Mouse (Mus musculus): ENCODE measurements around the gene Fam222b. TPM values are rescaled to one million over a fixed set of nuclear protein-coding genes. Genes with fewer than 3 reads are reported as not detected.
"Not testable (repeated sequence)": the region's sequence is repeated elsewhere in the genome, so short reads cannot be mapped to it uniquely, and the experiment has no call there.

Fam222b gene
- 13.3 and 13.8 TPM in 2 replicates for polyA plus RNA-seq (2015; fragmentation: Nextera tagmentation; extraction: Ambion mirVana)

DNA sequence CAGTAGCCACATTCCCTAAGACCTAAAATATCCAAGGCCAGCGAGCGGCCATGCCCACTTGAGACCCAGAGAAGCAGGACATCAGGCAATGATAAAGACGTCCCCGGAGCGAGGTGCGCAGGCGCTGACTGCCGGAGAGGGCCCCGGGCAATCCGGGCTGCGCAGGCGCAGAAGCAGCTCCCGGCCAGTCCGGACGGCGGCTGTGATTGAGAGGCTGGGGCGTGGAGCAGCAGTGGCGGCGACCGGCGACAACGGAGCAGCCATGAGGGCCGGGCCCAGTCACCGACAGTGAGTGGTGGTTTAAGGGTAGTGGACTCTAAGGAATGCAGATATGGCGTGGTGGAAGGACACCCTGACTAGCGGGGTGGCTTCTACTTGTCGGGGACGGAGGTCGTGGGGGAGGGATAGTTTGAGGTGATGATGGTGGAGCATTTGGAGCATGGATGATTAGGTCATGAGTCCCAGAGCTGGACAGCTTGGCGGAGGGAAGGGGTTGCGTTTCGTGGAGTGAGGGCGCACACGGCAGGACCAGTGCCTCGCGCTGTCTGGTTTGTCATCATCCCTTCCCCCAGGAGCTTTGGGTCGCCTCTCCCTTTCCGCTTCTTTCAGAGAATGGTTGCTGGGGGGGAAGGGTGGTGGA, at the start of gene Fam222b:
TSS of gene Fam222b (plus strand) at position 157 of the 640 bp plus-strand sequence.
- H3K4me1 ChIP-seq (replicated peaks; ENCODE audit: insufficient read depth, low read length) = peaks cover 7% of the 10 kb centered on the region; the same call in 1 of the 2 replicates
- no peak for TF ChIP-seq CTCF (IDR thresholded peaks at IDR 0.05; ENCODE audit: low read depth)
- WGBS = under 1% methylated on average over 38 of the region's 38 CpGs
- no peaks in the 10 kb centered on the region for H3K9me3 ChIP-seq (replicated peaks; ENCODE audit: low read length)
- peak within 1 kb of the TSS; percentile 38 for H3K27ac ChIP-seq
- peak within 1 kb of the TSS; percentile 92 for H3K4me2 ChIP-seq (ENCODE audit: low read length)
- no peaks in the 10 kb centered on the region for H3K36me3 ChIP-seq (ENCODE audit: insufficient read depth, low read length)
- ATAC-seq (replicated peaks; ENCODE audit: low FRiP score, low read depth) (peak; percentile 87), DNase-seq (ENCODE audit: low spot score) (peak; percentile 98)
- peak within 1 kb of the TSS; percentile 77 for H3K4me3 ChIP-seq (replicated peaks; ENCODE audit: low read depth, low read length)
- peak within 1 kb of the TSS; percentile 64 for H3K9ac ChIP-seq (ENCODE audit: low read depth, low read length)
- no peaks in the 10 kb centered on the region for H3K27me3 ChIP-seq (ENCODE audit: insufficient read depth, low read length)

DNA sequence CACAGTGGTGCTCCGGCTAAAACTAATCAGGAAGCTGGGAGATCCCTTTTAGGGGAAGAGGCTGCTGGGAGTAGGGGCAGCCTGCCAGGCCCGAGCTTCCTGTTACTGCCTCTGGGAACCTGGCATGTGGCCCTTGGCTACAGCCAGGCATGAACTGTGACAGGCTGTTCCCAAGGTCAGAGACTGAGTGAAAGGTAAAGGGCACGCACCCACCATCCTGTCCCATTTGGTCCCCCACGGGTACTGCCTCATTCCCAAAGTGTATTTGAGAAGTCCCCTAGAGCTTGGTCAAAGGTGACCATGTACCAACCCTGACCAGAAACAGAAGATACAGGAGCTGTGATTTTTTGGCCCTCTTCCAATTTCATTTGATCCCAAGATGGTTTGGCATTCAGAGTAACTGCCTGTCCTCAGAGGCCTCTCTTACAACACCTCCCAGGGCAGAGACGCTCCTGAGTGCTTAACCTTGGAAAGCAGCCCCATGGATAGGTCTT, 49.7 kb upstream of the Fam222b start:
- peak overlapping the region; percentile 52; the same call in 1 of the 2 replicates for H3K27ac ChIP-seq
- no peaks in the 10 kb centered on the region for H3K9me3 ChIP-seq (replicated peaks; ENCODE audit: low read length)
- no peaks in the 10 kb centered on the region for H3K27me3 ChIP-seq (ENCODE audit: insufficient read depth, low read length)
- WGBS = 48% methylated on average over 5 of the region's 5 CpGs
- no peak for TF ChIP-seq CTCF (IDR thresholded peaks at IDR 0.05; ENCODE audit: low read depth)
- no peaks in the 10 kb centered on the region for H3K36me3 ChIP-seq (ENCODE audit: insufficient read depth, low read length)
- DNase-seq (ENCODE audit: low spot score) = peak; percentile 24
- no peak overlapping the region for H3K4me2 ChIP-seq (ENCODE audit: low read length)
- ATAC-seq (replicated peaks; ENCODE audit: low FRiP score, low read depth) = no peak; the same call in 1 of the 2 replicates
- no peak overlapping the region for H3K4me3 ChIP-seq (replicated peaks; ENCODE audit: low read depth, low read length)
- no peak overlapping the region for H3K9ac ChIP-seq (ENCODE audit: low read depth, low read length)
- no peaks in the 10 kb centered on the region for H3K4me1 ChIP-seq (replicated peaks; ENCODE audit: insufficient read depth, low read length)

DNA sequence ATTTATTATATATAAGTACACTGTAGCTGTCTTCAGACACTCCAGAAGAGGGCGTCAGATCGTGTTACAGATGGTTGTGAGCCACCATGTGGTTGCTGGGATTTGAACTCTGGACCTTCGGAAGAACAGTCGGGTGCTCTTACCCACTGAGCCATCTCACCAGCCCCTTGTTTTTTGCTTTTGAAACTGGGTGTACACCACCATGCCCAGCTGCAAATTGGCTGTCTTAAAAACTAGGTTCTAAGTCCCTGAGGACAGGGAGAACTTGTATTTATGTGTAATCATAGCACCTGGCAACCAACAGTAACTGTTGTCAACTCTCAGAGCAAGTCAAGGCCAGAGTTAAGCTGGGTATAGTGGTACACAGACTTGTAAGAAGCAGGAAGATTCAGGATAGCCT, 45.8 kb upstream of the Fam222b start:
- 95% methylated on average over 3 of the region's 4 CpGs for WGBS
- DNase-seq (ENCODE audit: low spot score) = not testable (repeated sequence)

DNA sequence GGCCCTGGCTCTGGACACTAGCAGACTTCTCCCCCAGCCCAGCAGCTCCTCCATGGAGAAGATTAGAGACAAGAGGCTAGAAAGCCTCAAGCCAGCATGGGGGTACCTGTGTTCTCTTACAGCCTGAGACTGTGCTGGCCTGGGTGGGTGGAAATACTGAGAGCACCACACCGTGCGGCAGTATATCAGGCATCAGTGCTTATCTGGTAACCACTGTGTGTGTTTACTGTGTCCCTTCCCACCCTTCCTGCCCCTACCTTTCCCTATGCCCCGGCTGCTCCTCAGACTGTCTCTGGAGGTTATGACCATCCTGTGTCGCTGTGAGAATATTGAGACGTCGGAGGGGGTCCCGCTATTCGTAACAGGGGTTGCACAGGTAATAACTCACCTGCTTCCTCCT, 41.4 kb upstream of the Fam222b start:
- H3K27ac ChIP-seq = no peak overlapping the region
- whole genome bisulfite sequencing = 85% methylated on average over 8 of the region's 8 CpGs
- H3K4me1 ChIP-seq (replicated peaks; ENCODE audit: insufficient read depth, low read length) = no peaks in the 10 kb centered on the region
- DNase-seq (ENCODE audit: low spot score) (no peak), ATAC-seq (replicated peaks; ENCODE audit: low FRiP score, low read depth) (no peak)
- H3K4me2 ChIP-seq (ENCODE audit: low read length) = no peak overlapping the region
- no peak overlapping the region for H3K9ac ChIP-seq (ENCODE audit: low read depth, low read length)
- no peaks in the 10 kb centered on the region for H3K27me3 ChIP-seq (ENCODE audit: insufficient read depth, low read length)
- H3K4me3 ChIP-seq (replicated peaks; ENCODE audit: low read depth, low read length) = no peak overlapping the region
- H3K9me3 ChIP-seq (replicated peaks; ENCODE audit: low read length) = no peaks in the 10 kb centered on the region
- no peak for TF ChIP-seq CTCF (IDR thresholded peaks at IDR 0.05; ENCODE audit: low read depth)
- peaks cover 28% of the 10 kb centered on the region; the same call in 1 of the 2 replicates for H3K36me3 ChIP-seq (ENCODE audit: insufficient read depth, low read length)

More for the DNA sequence above, 45.8 kb upstream of the Fam222b start:
- H3K4me2 ChIP-seq (ENCODE audit: low read length); H3K9me3 ChIP-seq (replicated peaks; ENCODE audit: low read length); ATAC-seq (replicated peaks; ENCODE audit: low FRiP score, low read depth); H3K27ac ChIP-seq; H3K4me1 ChIP-seq (replicated peaks; ENCODE audit: insufficient read depth, low read length); H3K4me3 ChIP-seq (replicated peaks; ENCODE audit: low read depth, low read length); H3K27me3 ChIP-seq (ENCODE audit: insufficient read depth, low read length); H3K36me3 ChIP-seq (ENCODE audit: insufficient read depth, low read length); H3K9ac ChIP-seq (ENCODE audit: low read depth, low read length): not testable (repeated sequence)

DNA sequence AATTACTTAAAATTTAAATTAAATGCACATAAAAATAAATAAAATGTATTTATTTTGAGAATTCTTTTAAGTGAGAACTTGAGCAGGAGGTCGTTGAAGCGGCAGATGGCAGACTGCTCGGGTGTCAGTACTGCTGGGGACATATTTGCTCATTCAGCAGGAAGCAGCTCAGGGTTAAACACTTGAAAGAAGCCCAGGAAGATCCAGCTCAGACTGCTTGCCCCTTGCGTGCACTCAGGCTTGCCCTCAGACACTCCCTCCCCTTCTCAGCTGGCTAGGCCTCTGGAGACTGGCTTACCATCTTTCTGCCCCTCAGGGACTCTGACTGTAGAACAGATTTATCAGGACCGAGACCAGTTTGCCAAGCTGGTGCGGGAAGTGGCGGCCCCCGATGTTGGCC, 37.5 kb upstream of the Fam222b start:
- Histone ChIP-seq H3K36me3 (ENCODE audit: insufficient read depth, low read length) (peaks cover 37% of the 10 kb centered on the region), H3K4me1 (replicated peaks; ENCODE audit: insufficient read depth, low read length) (no peaks in the 10 kb centered on the region), H3K27ac (no peak overlapping the region), H3K4me3 (replicated peaks; ENCODE audit: low read depth, low read length) (no peak overlapping the region), H3K4me2 (ENCODE audit: low read length) (no peak overlapping the region), H3K27me3 (ENCODE audit: insufficient read depth, low read length) (no peaks in the 10 kb centered on the region), H3K9ac (ENCODE audit: low read depth, low read length) (no peak overlapping the region), H3K9me3 (replicated peaks; ENCODE audit: low read length) (no peaks in the 10 kb centered on the region)
- DNase-seq (ENCODE audit: low spot score) (peak; percentile 65), ATAC-seq (replicated peaks; ENCODE audit: low FRiP score, low read depth) (peak; percentile 63; the same call in 1 of the 2 replicates)
- 57% methylated on average over 8 of the region's 8 CpGs for whole genome bisulfite sequencing
- TF ChIP-seq CTCF (IDR thresholded peaks at IDR 0.05; ENCODE audit: low read depth) = no peak

DNA sequence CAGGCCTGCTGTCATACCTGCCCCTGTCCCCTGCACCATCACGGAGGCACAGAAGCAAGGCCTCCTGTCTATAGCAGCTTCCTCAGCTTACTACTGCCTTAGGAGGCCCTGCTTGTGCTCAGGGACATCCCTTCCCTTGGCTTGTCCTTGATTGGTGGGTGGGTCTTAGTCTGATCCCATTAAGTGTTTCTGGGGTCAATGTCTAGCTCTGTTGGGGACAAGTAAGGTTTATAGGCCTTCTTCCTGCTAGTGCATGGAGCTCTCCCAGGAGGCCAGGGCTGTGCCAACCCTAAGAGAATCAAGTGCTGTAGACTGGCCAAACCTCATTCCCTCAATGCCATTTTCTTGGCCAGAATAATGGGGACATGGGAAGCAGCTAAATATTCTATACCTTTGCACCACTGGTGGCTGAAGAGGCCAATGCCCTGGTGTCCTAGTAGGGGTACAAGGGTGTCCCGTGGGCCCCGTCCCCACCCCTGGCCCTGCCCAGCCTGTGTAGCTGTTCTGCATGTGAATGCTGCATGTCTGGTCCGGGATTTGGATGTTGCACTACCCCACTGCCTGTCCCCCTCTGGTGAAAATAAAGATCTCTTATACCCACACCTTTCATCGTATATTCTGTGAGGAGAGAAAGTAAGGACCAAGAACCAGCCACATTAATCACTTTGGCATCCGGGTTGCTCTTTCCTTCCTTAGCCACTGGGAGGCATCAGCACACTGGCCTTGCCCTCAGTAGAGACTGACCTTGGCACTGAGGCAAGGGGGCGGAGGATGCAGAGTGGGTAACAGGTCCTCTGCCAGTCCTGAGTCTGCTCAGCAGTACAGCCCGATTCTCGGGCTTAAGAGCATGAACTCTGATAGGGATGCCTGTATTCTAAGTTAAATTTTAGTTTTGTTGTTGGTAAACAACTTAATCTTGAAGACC, 34.4 kb upstream of the Fam222b start:
- Histone ChIP-seq H3K4me2 (ENCODE audit: low read length) (no peak overlapping the region), H3K27ac (no peak overlapping the region), H3K36me3 (ENCODE audit: insufficient read depth, low read length) (peaks cover 26% of the 10 kb centered on the region), H3K4me1 (replicated peaks; ENCODE audit: insufficient read depth, low read length) (no peaks in the 10 kb centered on the region), H3K9ac (ENCODE audit: low read depth, low read length) (no peak overlapping the region), H3K9me3 (replicated peaks; ENCODE audit: low read length) (no peaks in the 10 kb centered on the region), H3K4me3 (replicated peaks; ENCODE audit: low read depth, low read length) (no peak overlapping the region), H3K27me3 (ENCODE audit: insufficient read depth, low read length) (no peaks in the 10 kb centered on the region)
- TF ChIP-seq CTCF (IDR thresholded peaks at IDR 0.05; ENCODE audit: low read depth) = peak; percentile 89
- ATAC-seq (replicated peaks; ENCODE audit: low FRiP score, low read depth) = peak; percentile 76
- WGBS = 49% methylated on average over 9 of the region's 9 CpGs
- peak; percentile 79 for DNase-seq (ENCODE audit: low spot score)

All from kidney, postnatal 0 days (tissue).